Mouse (Mus musculus) ES-Bruce4 (cell line): ENCODE data around the gene Tfpi. TPM values are rescaled to one million over a fixed set of nuclear protein-coding genes. Genes with fewer than 3 reads are reported as not detected.
"Not testable (repeated sequence)": the region's sequence is repeated elsewhere in the genome, so short reads cannot be mapped to it uniquely, and the experiment has no call there.

Experiments used
- H3K27ac ChIP-seq: 2 replicates; pipeline ENCODE4 v1.5.1; 2012; ENCODE audit warnings: low read length, inconsistent platforms; ENCODE audit not compliant: insufficient read depth
- H3K27me3 ChIP-seq: 2 replicates; pipeline ENCODE4 v1.6.1; 2012; ENCODE audit warnings: mild to moderate bottlenecking, low read length, inconsistent platforms; ENCODE audit not compliant: control insufficient read depth, poor library complexity, insufficient read depth, severe bottlenecking
- H3K36me3 ChIP-seq: 2 replicates; pipeline ENCODE4 v1.6.1; 2012; ENCODE audit warnings: inconsistent platforms, mild to moderate bottlenecking, low read length, moderate library complexity; ENCODE audit not compliant: control insufficient read depth, poor library complexity, insufficient read depth, severe bottlenecking
- H3K4me1 ChIP-seq: one replicate; pipeline ENCODE4 v1.8.1; 2011; ENCODE audit warnings: low read length; ENCODE audit not compliant: control insufficient read depth, insufficient read depth
- H3K4me3 ChIP-seq: 2 replicates; pipeline ENCODE4 v1.5.1; 2011; ENCODE audit warnings: low read depth, mild to moderate bottlenecking, low read length
- H3K9ac ChIP-seq: 2 replicates; pipeline ENCODE4 v1.6.1; 2012; ENCODE audit warnings: low read depth, mild to moderate bottlenecking, inconsistent platforms; ENCODE audit not compliant: poor library complexity, severe bottlenecking
- H3K9me3 ChIP-seq: replicated peaks from 2 replicates; pipeline ENCODE4 v1.6.1; 2012; ENCODE audit warnings: mild to moderate bottlenecking, low read length, inconsistent platforms; ENCODE audit not compliant: control insufficient read depth, poor library complexity, insufficient read depth, severe bottlenecking
- CTCF ChIP-seq: IDR thresholded peaks from one replicate; pipeline ENCODE4 v1.8.1; 2011; ENCODE audit warnings: low read depth, low read length
- EP300 ChIP-seq: IDR thresholded peaks from 2 replicates; pipeline ENCODE4 v1.6.1; 2011; ENCODE audit warnings: low read depth, low read length; ENCODE audit not compliant: insufficient read depth
- POLR2A ChIP-seq: IDR thresholded peaks from one replicate; pipeline ENCODE4 v1.8.1; 2011; ENCODE audit warnings: low read length; ENCODE audit not compliant: insufficient read depth
- polyA plus RNA-seq: library from polyadenylated mRNA; stranded (reverse); fragments of >200 nt; gene quantifications from 2 replicates; pipeline ENCODE4 v1.2.4, GENCODE M21; 2011; ENCODE audit warnings: low read depth; ENCODE audit not compliant: missing spikeins, insufficient read depth, insufficient read length

Gene Tfpi
- polyA plus RNA-seq, 1 experiment, result 88.5 TPM

GRCm38 (mm10) chr2:84519514-84520067, 43.0 kb upstream of the Tfpi start:
- H3K9me3 ChIP-seq, result peaks cover 2% of the 10 kb centered on the region; the same call in 1 of the 2 replicates
- 0 out of 2 replicates have a peak overlapping the region, but pooled peaks have one; percentile 11 for H3K9ac ChIP-seq
- TF ChIP-seq EP300 (no peak), POLR2A (no peak), CTCF (no peak)
- no peak overlapping the region for H3K4me3 ChIP-seq
- H3K27ac ChIP-seq, result peak overlapping the region; percentile 58
- peaks cover 6% of the 10 kb centered on the region for H3K4me1 ChIP-seq
- H3K27me3 ChIP-seq, result no peaks in the 10 kb centered on the region
- H3K36me3 ChIP-seq, result no peaks in the 10 kb centered on the region

- Histone ChIP-seq H3K9me3 (peaks cover 2% of the 10 kb centered on the region; the same call in 1 of the 2 replicates), H3K27me3 (no peaks in the 10 kb centered on the region), H3K27ac (no peak overlapping the region), H3K36me3 (no peaks in the 10 kb centered on the region), H3K4me3 (no peak overlapping the region), H3K4me1 (peaks cover 6% of the 10 kb centered on the region), H3K9ac (no peak overlapping the region)
- TF ChIP-seq CTCF, result no peak
- no peak for TF ChIP-seq EP300
- no peak for TF ChIP-seq POLR2A
These were observed 42.2 kb upstream of the Tfpi start for GRCm38 (mm10) chr2:84518767-84519166.

GRCm38 (mm10) chr2:84513281-84513680, 36.7 kb upstream of the Tfpi start:
- TF ChIP-seq EP300 (no peak), CTCF (no peak), POLR2A (no peak)
- no peak overlapping the region for H3K4me3 ChIP-seq
- H3K27ac ChIP-seq, result no peak overlapping the region
- H3K27me3 ChIP-seq, result no peaks in the 10 kb centered on the region
- peaks cover 1% of the 10 kb centered on the region for H3K4me1 ChIP-seq
- H3K9me3 ChIP-seq, result peaks cover 2% of the 10 kb centered on the region; the same call in 1 of the 2 replicates
- H3K36me3 ChIP-seq, result 0 out of 2 replicates have a peak, but pooled peaks cover 3% of the 10 kb centered on the region
- H3K9ac ChIP-seq, result no peak overlapping the region

GRCm38 (mm10) chr2:84511508-84511907, 34.9 kb upstream of the Tfpi start:
- no peaks in the 10 kb centered on the region for H3K4me1 ChIP-seq
- H3K36me3 ChIP-seq, result 0 out of 2 replicates have a peak, but pooled peaks cover 3% of the 10 kb centered on the region
- H3K27ac ChIP-seq, result no peak overlapping the region
- no peak overlapping the region for H3K9ac ChIP-seq
- no peak overlapping the region for H3K4me3 ChIP-seq
- peaks cover under 1% of the 10 kb centered on the region; the same call in 1 of the 2 replicates for H3K9me3 ChIP-seq
- TF ChIP-seq EP300, result no peak
- TF ChIP-seq CTCF, result no peak
- TF ChIP-seq POLR2A, result no peak
- H3K27me3 ChIP-seq, result no peaks in the 10 kb centered on the region

- H3K4me3 ChIP-seq, result no peak overlapping the region
- H3K36me3 ChIP-seq, result 0 out of 2 replicates have a peak, but pooled peaks cover 3% of the 10 kb centered on the region
- H3K4me1 ChIP-seq, result no peaks in the 10 kb centered on the region
- no peak overlapping the region for H3K9ac ChIP-seq
- no peak overlapping the region for H3K27ac ChIP-seq
- no peaks in the 10 kb centered on the region for H3K9me3 ChIP-seq
- TF ChIP-seq EP300, result no peak
- TF ChIP-seq POLR2A, result no peak
- no peak for TF ChIP-seq CTCF
- H3K27me3 ChIP-seq, result no peaks in the 10 kb centered on the region
These were observed 34.5 kb upstream of the Tfpi start for GRCm38 (mm10) chr2:84511036-84511435.

GRCm38 (mm10) chr2:84504954-84505394, 28.4 kb upstream of the Tfpi start:
- Histone ChIP-seq H3K4me3 (peak overlapping the region; percentile 67), H3K9ac (peak overlapping the region; percentile 58)
- H3K4me1 ChIP-seq, H3K27me3 ChIP-seq, H3K27ac ChIP-seq, H3K9me3 ChIP-seq, H3K36me3 ChIP-seq: not testable (repeated sequence)
